Mouse (Mus musculus): Measurements from ENCODE around the gene Rita1.

- TF ChIP-seq CTCF (IDR thresholded peaks at IDR 0.05; ENCODE audit: control insufficient read depth, insufficient read depth, insufficient replicate concordance, low read depth, low read length) (no peak), POLR2A (IDR thresholded peaks at IDR 0.05; ENCODE audit: control insufficient read depth, low read depth, low read length) (no peak)
Observed at GRCm38 (mm10) chr5:120652915-120653701, 40.7 kb upstream of the Rita1 start.

Measured in testis, adult 2 months (tissue).